Comparison of ENCODE assay signal across 9 mouse cellular contexts in genomic region chr2:154399325-154399724, GRCm38 (mm10). TPM values are rescaled to one million over a fixed set of nuclear protein-coding genes. Genes with fewer than 3 reads are reported as not detected.
DNase-seq lines count a peak whose midpoint lies in the region; TF ChIP-seq lines count a peak whose summit lies in the region.
"Had no signal": no experiment of that assay in that cellular context is flagged by ENCODE, and none has a peak within 500 bp of the region (broad histone marks: within the 10 kb centered on the region; RNA-seq: fewer than 3 reads in every experiment).

No protein-coding gene starts in this region.

- intact Hi-C loops in heart, adult 2 months (cut with DNase I): no loop called here
- intact Hi-C loops in heart, postnatal 10 days (cut with DNase I): no loop called here
- intact Hi-C loops in left cerebral cortex, postnatal 4 days (cut with DNase I): no loop called here
- intact Hi-C loops in left cerebral cortex, postnatal 36 days (cut with DNase I): no loop called here

- no peak for TF ChIP-seq POLR2A in heart, adult 2 months (IDR thresholded peaks at IDR 0.05; ENCODE audit: insufficient read depth, low read depth, low read length)
- no peak for TF ChIP-seq POLR2A in brain, embryonic 14.5 days (IDR thresholded peaks at IDR 0.05; ENCODE audit: borderline replicate concordance, extremely low read depth, insufficient read depth, insufficient read length, poor library complexity, severe bottlenecking)

- no peak overlapping the region for H3K9ac ChIP-seq in heart, adult 2 months (ENCODE audit: low read depth, low read length)
- H3K9ac ChIP-seq: lung, embryonic 14.5 days had no signal

- TF ChIP-seq EP300 in heart, adult 2 months (IDR thresholded peaks at IDR 0.05; ENCODE audit: insufficient read depth, low read depth, low read length): no peak

- H3K27ac ChIP-seq in heart, adult 2 months: peak overlapping the region; percentile 20

- H3K4me1 ChIP-seq in heart, adult 2 months (ENCODE audit: control insufficient read depth, insufficient read depth, low read length): peaks cover 10% of the 10 kb centered on the region

- peaks cover 18% of the 10 kb centered on the region for H3K36me3 ChIP-seq in heart, adult 2 months (ENCODE audit: control insufficient read depth, insufficient read depth, low read length)

- no peaks in the 10 kb centered on the region for H3K27me3 ChIP-seq in heart, adult 2 months (ENCODE audit: control insufficient read depth, insufficient read depth, low read length)

- TF ChIP-seq CTCF in heart, adult 2 months (IDR thresholded peaks at IDR 0.05): no peak
- TF ChIP-seq CTCF in brain, embryonic 14.5 days (IDR thresholded peaks at IDR 0.05; ENCODE audit: borderline replicate concordance, extremely low read depth, insufficient read depth, insufficient read length): no peak

- H3K4me3 ChIP-seq in heart, adult 2 months: no peak overlapping the region

- no peaks in the 10 kb centered on the region for H3K79me2 ChIP-seq in heart, adult 2 months (replicated peaks; ENCODE audit: control insufficient read depth, insufficient read depth, low read length)

- DNase-seq in heart, adult 2 months: no peak
- DNase-seq in heart, postnatal 10 days: no peak
- peak; percentile 50 for DNase-seq in left cerebral cortex, postnatal 4 days
- DNase-seq in left cerebral cortex, postnatal 36 days (ENCODE audit: low spot score in 2 of 2): no peak
- peak; percentile 86 for DNase-seq in brain, embryonic 14.5 days (ENCODE audit: low read depth)
- DNase-seq in layer of hippocampus, adult 8-10 months (ENCODE audit: low spot score in 2 of 2): peak; percentile 67 to 72
- DNase-seq in adrenal gland, postnatal 14 days: no peak
- DNase-seq: adrenal gland, adult 8-10 months; lung, embryonic 14.5 days had no signal

- WGBS in heart, adult 2 months: 50% methylated on average over 2 of the region's 2 CpGs

RNA-seq across cellular contexts. Expression of gene Snta1, which starts 8.6 kb away (rescaled TPM):
- total RNA-seq in heart, adult 2 months (2021): 10 to 100 TPM; 73.6 to 95.0 TPM
- 64.8 and 66.0 TPM in 2 replicates for polyA plus RNA-seq in heart, adult 2 months (2012; rRNA removed)
- total RNA-seq in heart, postnatal 10 days (2021): 100 to 1,000 TPM in 1 of 2 experiments, 10 to 100 TPM in 1; 82.6 to 106 TPM
- total RNA-seq in left cerebral cortex, postnatal 4 days (2021): 10 to 100 TPM; 21.7 to 22.2 TPM
- 10 to 100 TPM; 35.5 to 36.3 TPM for total RNA-seq in left cerebral cortex, postnatal 36 days (2021)
- polyA plus RNA-seq in brain, embryonic 14.5 days (2012; rRNA removed): 9.9 and 11.6 TPM in 2 replicates
- 10 to 100 TPM; 41.0 to 45.9 (median 43.5) TPM for total RNA-seq in layer of hippocampus, adult 8-10 months (2022)
- total RNA-seq in adrenal gland, postnatal 14 days (2021): 27.7 and 32.3 TPM in 2 replicates

RNA-seq across cellular contexts. Expression of gene Cdk5rap1, which starts 26.5 kb away (rescaled TPM):
- 10 to 100 TPM; 20.1 to 20.2 TPM for total RNA-seq in heart, adult 2 months (2021)
- polyA plus RNA-seq in heart, adult 2 months (2012; rRNA removed): 10.5 and 21.1 TPM in 2 replicates
- 10 to 100 TPM; 13.6 to 16.3 TPM for total RNA-seq in heart, postnatal 10 days (2021)
- total RNA-seq in left cerebral cortex, postnatal 4 days (2021): 10 to 100 TPM; 10.2 to 14.4 TPM
- total RNA-seq in left cerebral cortex, postnatal 36 days (2021): 10 to 100 TPM; 11.2 to 17.5 TPM
- polyA plus RNA-seq in brain, embryonic 14.5 days (2012; rRNA removed): 16.5 and 16.6 TPM in 2 replicates
- total RNA-seq in layer of hippocampus, adult 8-10 months (2022): 10 to 100 TPM; 13.6 to 17.1 (median 16.0) TPM
- total RNA-seq in adrenal gland, postnatal 14 days (2021): 14.2 and 15.7 TPM in 2 replicates

RNA-seq across cellular contexts. Expression of gene Cbfa2t2, which starts 37.0 kb away (rescaled TPM):
- 10 to 100 TPM; 15.6 to 17.3 TPM for total RNA-seq in heart, adult 2 months (2021)
- 7.8 and 14.4 TPM in 2 replicates for polyA plus RNA-seq in heart, adult 2 months (2012; rRNA removed)
- total RNA-seq in heart, postnatal 10 days (2021): 10 to 100 TPM; 23.5 to 25.3 TPM
- 10 to 100 TPM; 48.3 to 55.2 TPM for total RNA-seq in left cerebral cortex, postnatal 4 days (2021)
- 10 to 100 TPM; 48.1 to 64.3 TPM for total RNA-seq in left cerebral cortex, postnatal 36 days (2021)
- polyA plus RNA-seq in brain, embryonic 14.5 days (2012; rRNA removed): 46.3 and 51.1 TPM in 2 replicates
- 10 to 100 TPM; 48.9 to 60.8 (median 53.9) TPM for total RNA-seq in layer of hippocampus, adult 8-10 months (2022)
- total RNA-seq in adrenal gland, postnatal 14 days (2021): 36.1 and 42.5 TPM in 2 replicates

Comparison
In these comparisons a context has a peak if more than half of its experiments do, and no peak if none do; other contexts are left out.
1. DNase-seq: peak in left cerebral cortex, postnatal 4 days (single experiment), brain, embryonic 14.5 days (single experiment) and layer of hippocampus, adult 8-10 months (2 of 2); none in heart, adult 2 months (0 of 2), heart, postnatal 10 days (0 of 2), left cerebral cortex, postnatal 36 days (0 of 2) and adrenal gland, postnatal 14 days (single experiment).